Mouse (Mus musculus) G1E (cell line): ENCODE results near the gene Rgs19.

Source experiments
- CTCF ChIP-seq: IDR thresholded peaks from 2 replicates; pipeline ENCODE4 v1.5.1; 2012; ENCODE audit warnings: low read depth, low read length, inconsistent platforms, mixed read lengths
- GATA1 ChIP-seq: IDR thresholded peaks from 2 replicates; pipeline ENCODE4 v1.6.1; 2012; ENCODE audit warnings: borderline replicate concordance, low read length, inconsistent platforms, mixed read lengths
- POLR2AphosphoS5 ChIP-seq: IDR thresholded peaks from 2 replicates; pipeline ENCODE4 v1.6.1; 2012; ENCODE audit warnings: low read depth, low read length, inconsistent platforms; ENCODE audit not compliant: insufficient replicate concordance
- TAL1 ChIP-seq: conservative IDR thresholded peaks from 2 replicates; pipeline ENCODE4 v1.6.1; 2012; ENCODE audit warnings: low read depth, low read length, inconsistent platforms, mixed read lengths

DNA sequence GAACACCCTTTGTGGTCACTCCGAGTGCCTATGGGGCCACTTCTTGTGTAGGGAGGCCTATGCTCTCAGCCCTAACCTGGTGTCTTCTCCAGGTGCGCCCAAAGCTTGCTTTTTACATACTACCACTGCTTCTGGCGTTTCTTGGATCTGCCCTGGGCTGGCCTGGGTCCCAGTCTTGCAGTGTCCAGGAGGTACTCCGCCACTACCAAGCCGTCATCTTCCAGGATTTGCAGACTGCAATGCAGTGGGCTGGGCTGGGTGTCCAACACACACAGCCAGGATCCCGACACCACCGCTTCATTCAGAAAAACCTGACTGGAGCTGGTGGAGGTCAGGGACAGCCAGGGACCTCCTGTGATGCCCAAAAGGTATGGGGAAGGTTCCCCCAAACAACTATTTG is 35.2 kb downstream of the Rgs19 start:
- TF ChIP-seq CTCF (no peak), POLR2AphosphoS5 (no peak), GATA1 (no peak), TAL1 (no peak)
